Mouse (Mus musculus): ENCODE results near the gene Tshz2. TPM values are rescaled to one million over a fixed set of nuclear protein-coding genes. Genes with fewer than 3 reads are reported as not detected.

Tshz2 gene
- polyA plus RNA-seq, 1 experiment from 2014 or later: 50.6 TPM

- no peak for ATAC-seq (ENCODE audit: low read depth)
- H3K27ac ChIP-seq (replicated peaks): no peak overlapping the region
- H3K9me3 ChIP-seq: no peaks in the 10 kb centered on the region
- no peaks in the 10 kb centered on the region for H3K36me3 ChIP-seq
- no peak overlapping the region for H3K9ac ChIP-seq
- peaks cover 25% of the 10 kb centered on the region; the same call in 1 of the 2 replicates for H3K4me1 ChIP-seq (replicated peaks)
- H3K4me2 ChIP-seq: no peak overlapping the region
- 85% methylated on average over 6 of the region's 6 CpGs for WGBS
- H3K4me3 ChIP-seq: no peak overlapping the region
- no peaks in the 10 kb centered on the region for H3K27me3 ChIP-seq
Observed at GRCm38 (mm10) chr2:169948139-169948538, 315.3 kb downstream of the Tshz2 start.

- no peak for ATAC-seq (ENCODE audit: low read depth)
- Histone ChIP-seq H3K27ac (replicated peaks) (no peak overlapping the region), H3K9me3 (no peaks in the 10 kb centered on the region), H3K36me3 (no peaks in the 10 kb centered on the region), H3K4me1 (replicated peaks) (peaks cover 21% of the 10 kb centered on the region; the same call in 1 of the 2 replicates), H3K4me2 (no peak overlapping the region), H3K4me3 (no peak overlapping the region), H3K9ac (no peak overlapping the region), H3K27me3 (no peaks in the 10 kb centered on the region)
- 78% methylated on average over 8 of the region's 8 CpGs for WGBS
Observed at GRCm38 (mm10) chr2:169951041-169951440, 318.2 kb downstream of the Tshz2 start.

- no peak overlapping the region for H3K4me2 ChIP-seq
- no peak for ATAC-seq (ENCODE audit: low read depth)
- H3K27me3 ChIP-seq: no peaks in the 10 kb centered on the region
- H3K27ac ChIP-seq (replicated peaks): no peak overlapping the region
- no peaks in the 10 kb centered on the region for H3K9me3 ChIP-seq
- no peaks in the 10 kb centered on the region for H3K36me3 ChIP-seq
- WGBS: 94% methylated on average over 2 of the region's 2 CpGs
- no peak overlapping the region for H3K9ac ChIP-seq
- 0 out of 2 replicates have a peak, but pooled peaks cover 9% of the 10 kb centered on the region for H3K4me1 ChIP-seq (replicated peaks)
- no peak overlapping the region for H3K4me3 ChIP-seq
Observed at GRCm38 (mm10) chr2:169952981-169953380, 320.2 kb downstream of the Tshz2 start.

- no peak overlapping the region for H3K4me3 ChIP-seq
- WGBS: 34% methylated on average over 17 of the region's 17 CpGs
- H3K27ac ChIP-seq (replicated peaks): peak overlapping the region; percentile 42; the same call in 1 of the 2 replicates
- H3K4me1 ChIP-seq (replicated peaks): peaks cover 36% of the 10 kb centered on the region
- H3K9ac ChIP-seq: no peak overlapping the region
- H3K36me3 ChIP-seq: no peaks in the 10 kb centered on the region
- H3K4me2 ChIP-seq: no peak overlapping the region
- ATAC-seq (ENCODE audit: low read depth): no peak
- H3K27me3 ChIP-seq: no peaks in the 10 kb centered on the region
- H3K9me3 ChIP-seq: no peaks in the 10 kb centered on the region
Observed at GRCm38 (mm10) chr2:169958736-169959573, 326.1 kb downstream of the Tshz2 start.

GRCm38 (mm10) chr2:169961463-169962230 is 328.8 kb downstream of the Tshz2 start:
- H3K36me3 ChIP-seq: no peaks in the 10 kb centered on the region
- 21% methylated on average over 24 of the region's 24 CpGs for WGBS
- peak overlapping the region; percentile 29 for H3K4me3 ChIP-seq
- H3K4me2 ChIP-seq: peak overlapping the region; percentile 61
- peaks cover 39% of the 10 kb centered on the region for H3K4me1 ChIP-seq (replicated peaks)
- no peaks in the 10 kb centered on the region for H3K27me3 ChIP-seq
- peak overlapping the region; percentile 57; the same call in 1 of the 2 replicates for H3K9ac ChIP-seq
- H3K9me3 ChIP-seq: no peaks in the 10 kb centered on the region
- peak overlapping the region; percentile 54; the same call in 1 of the 2 replicates for H3K27ac ChIP-seq (replicated peaks)
- peak; percentile 30 for ATAC-seq (ENCODE audit: low read depth)

- Histone ChIP-seq H3K4me3 (no peak overlapping the region), H3K4me1 (replicated peaks) (peaks cover 39% of the 10 kb centered on the region), H3K27me3 (no peaks in the 10 kb centered on the region), H3K9ac (no peak overlapping the region), H3K4me2 (peak overlapping the region; percentile 61), H3K9me3 (no peaks in the 10 kb centered on the region), H3K27ac (replicated peaks) (0 out of 2 replicates have a peak overlapping the region, but pooled peaks have one; percentile 23), H3K36me3 (no peaks in the 10 kb centered on the region)
- no peak for ATAC-seq (ENCODE audit: low read depth)
- 42% methylated on average over 8 of the region's 8 CpGs for WGBS
Observed at GRCm38 (mm10) chr2:169962231-169962600, 329.4 kb downstream of the Tshz2 start.

GRCm38 (mm10) chr2:169962776-169963175 is 330.0 kb downstream of the Tshz2 start:
- 70% methylated on average over 8 of the region's 8 CpGs for WGBS
- Histone ChIP-seq H3K36me3 (no peaks in the 10 kb centered on the region), H3K4me1 (replicated peaks) (peaks cover 39% of the 10 kb centered on the region), H3K9me3 (no peaks in the 10 kb centered on the region), H3K27ac (replicated peaks) (0 out of 2 replicates have a peak overlapping the region, but pooled peaks have one; percentile 23), H3K4me3 (no peak overlapping the region), H3K4me2 (no peak overlapping the region), H3K9ac (no peak overlapping the region), H3K27me3 (no peaks in the 10 kb centered on the region)
- no peak for ATAC-seq (ENCODE audit: low read depth)

GRCm38 (mm10) chr2:169970481-169970880 is 337.7 kb downstream of the Tshz2 start:
- H3K27ac ChIP-seq (replicated peaks): no peak overlapping the region
- H3K4me2 ChIP-seq: no peak overlapping the region
- H3K9me3 ChIP-seq: peaks cover 19% of the 10 kb centered on the region; the same call in 1 of the 2 replicates
- H3K9ac ChIP-seq: no peak overlapping the region
- no peaks in the 10 kb centered on the region for H3K36me3 ChIP-seq
- no peak for ATAC-seq (ENCODE audit: low read depth)
- 94% methylated on average over 6 of the region's 6 CpGs for WGBS
- no peaks in the 10 kb centered on the region for H3K4me1 ChIP-seq (replicated peaks)
- H3K27me3 ChIP-seq: no peaks in the 10 kb centered on the region
- no peak overlapping the region for H3K4me3 ChIP-seq

- H3K4me2 ChIP-seq: no peak overlapping the region
- 80% methylated on average over 10 of the region's 10 CpGs for WGBS
- H3K9ac ChIP-seq: no peak overlapping the region
- no peak overlapping the region for H3K27ac ChIP-seq (replicated peaks)
- H3K27me3 ChIP-seq: no peaks in the 10 kb centered on the region
- H3K9me3 ChIP-seq: no peaks in the 10 kb centered on the region
- H3K4me3 ChIP-seq: no peak overlapping the region
- ATAC-seq (ENCODE audit: low read depth): no peak
- H3K36me3 ChIP-seq: no peaks in the 10 kb centered on the region
- H3K4me1 ChIP-seq (replicated peaks): no peaks in the 10 kb centered on the region
Observed at GRCm38 (mm10) chr2:169982925-169983324, 350.1 kb downstream of the Tshz2 start.

GRCm38 (mm10) chr2:169987186-169987585 is 354.4 kb downstream of the Tshz2 start:
- Histone ChIP-seq H3K36me3 (no peaks in the 10 kb centered on the region), H3K4me3 (no peak overlapping the region), H3K27ac (replicated peaks) (no peak overlapping the region), H3K4me2 (no peak overlapping the region), H3K27me3 (no peaks in the 10 kb centered on the region), H3K9me3 (no peaks in the 10 kb centered on the region), H3K9ac (no peak overlapping the region), H3K4me1 (replicated peaks) (no peaks in the 10 kb centered on the region)
- 53% methylated on average over 13 of the region's 13 CpGs for WGBS
- no peak for ATAC-seq (ENCODE audit: low read depth)

GRCm38 (mm10) chr2:169989186-169989585 is 356.4 kb downstream of the Tshz2 start:
- Histone ChIP-seq H3K36me3 (no peaks in the 10 kb centered on the region), H3K9ac (no peak overlapping the region), H3K27me3 (no peaks in the 10 kb centered on the region), H3K9me3 (no peaks in the 10 kb centered on the region), H3K27ac (replicated peaks) (no peak overlapping the region), H3K4me2 (no peak overlapping the region), H3K4me1 (replicated peaks) (no peaks in the 10 kb centered on the region), H3K4me3 (no peak overlapping the region)
- WGBS: 82% methylated on average over 1 of the region's 1 CpGs
- no peak for ATAC-seq (ENCODE audit: low read depth)

GRCm38 (mm10) chr2:169990991-169991390 is 358.2 kb downstream of the Tshz2 start:
- Histone ChIP-seq H3K36me3 (no peaks in the 10 kb centered on the region), H3K4me1 (replicated peaks) (peaks cover 8% of the 10 kb centered on the region), H3K9ac (no peak overlapping the region), H3K4me3 (no peak overlapping the region), H3K27me3 (no peaks in the 10 kb centered on the region), H3K9me3 (no peaks in the 10 kb centered on the region), H3K4me2 (no peak overlapping the region), H3K27ac (replicated peaks) (no peak overlapping the region)
- no peak for ATAC-seq (ENCODE audit: low read depth)
- WGBS: 93% methylated on average over 7 of the region's 7 CpGs

Data from neural tube, embryonic 13.5 days (tissue).